ENCODE assay signal across 26 mouse cellular contexts in the genomic region with DNA sequence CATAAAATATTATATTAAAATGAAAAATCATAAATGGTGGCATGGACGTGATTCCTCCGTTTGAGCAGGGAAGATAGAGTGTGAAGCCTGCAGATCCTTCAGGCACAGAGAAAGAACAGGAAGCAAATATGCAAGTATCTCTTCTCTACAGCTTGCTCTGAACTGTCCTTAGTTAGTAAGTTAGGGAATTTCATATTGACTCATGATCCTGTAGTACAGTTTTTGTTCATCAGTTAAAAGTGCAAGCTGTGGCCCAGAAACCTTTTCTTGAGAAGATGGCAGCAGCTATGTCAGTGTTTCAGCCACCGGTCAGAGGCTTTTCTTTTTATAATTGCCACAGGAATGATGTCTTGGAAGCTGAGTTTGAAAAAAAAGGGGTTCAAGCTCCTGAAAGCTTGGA. TPM values are rescaled to one million over a fixed set of nuclear protein-coding genes. Genes with fewer than 3 reads are reported as not detected.
"Had no signal": no experiment of that assay in that cellular context is flagged by ENCODE, and none has a peak within 500 bp of the region (broad histone marks: within the 10 kb centered on the region; RNA-seq: fewer than 3 reads in every experiment).

No protein-coding gene starts in this region.

- H3K4me3 ChIP-seq: embryonic facial prominence, embryonic 10.5 days; embryonic facial prominence, embryonic 12.5 days; embryonic facial prominence, embryonic 13.5 days; embryonic facial prominence, embryonic 15.5 days; erythroblast, embryonic 14.5 days; forebrain, embryonic 10.5 days; forebrain, embryonic 12.5 days; forebrain, embryonic 13.5 days; forebrain, embryonic 15.5 days; gastrocnemius, adult 2 months; heart, adult 2 months had no signal

- H3K36me3 ChIP-seq: embryonic facial prominence, embryonic 10.5 days; embryonic facial prominence, embryonic 12.5 days; embryonic facial prominence, embryonic 13.5 days; embryonic facial prominence, embryonic 15.5 days; forebrain, embryonic 10.5 days; forebrain, embryonic 12.5 days; forebrain, embryonic 15.5 days had no signal

- H3K9me3 ChIP-seq: embryonic facial prominence, embryonic 10.5 days; embryonic facial prominence, embryonic 12.5 days; embryonic facial prominence, embryonic 13.5 days; embryonic facial prominence, embryonic 15.5 days; forebrain, embryonic 10.5 days; forebrain, embryonic 12.5 days; forebrain, embryonic 13.5 days; forebrain, embryonic 15.5 days had no signal

- H3K4me1 ChIP-seq: embryonic facial prominence, embryonic 13.5 days; embryonic facial prominence, embryonic 15.5 days had no signal

- H3K27ac ChIP-seq: embryonic facial prominence, embryonic 10.5 days; embryonic facial prominence, embryonic 12.5 days; embryonic facial prominence, embryonic 13.5 days; embryonic facial prominence, embryonic 15.5 days; forebrain, embryonic 10.5 days; forebrain, embryonic 12.5 days; forebrain, embryonic 13.5 days; forebrain, embryonic 15.5 days; gastrocnemius, adult 2 months; heart, adult 2 months had no signal

- DNase-seq: cerebellum, adult 8-10 months; cerebellum, adult 9-10 months; cerebellum, adult 9-11 months; cerebellum, postnatal 10 days; cerebellum, postnatal 14 days; cerebellum, postnatal 25 days; cerebellum, postnatal 36 days; embryo, embryonic 11 days; forebrain, postnatal 0 days; gastrocnemius, adult 2 months; gastrocnemius, postnatal 10 days; gastrocnemius, postnatal 14 days; gastrocnemius, postnatal 25 days; gastrocnemius, postnatal 36 days; heart, adult 18-20 months; heart, adult 2 months had no signal

- H3K9ac ChIP-seq: embryonic facial prominence, embryonic 12.5 days; embryonic facial prominence, embryonic 13.5 days; embryonic facial prominence, embryonic 15.5 days; forebrain, embryonic 12.5 days; forebrain, embryonic 13.5 days; forebrain, embryonic 15.5 days; forebrain, postnatal 0 days had no signal

- H3K27me3 ChIP-seq: embryonic facial prominence, embryonic 12.5 days; embryonic facial prominence, embryonic 13.5 days; embryonic facial prominence, embryonic 15.5 days; forebrain, embryonic 12.5 days; forebrain, embryonic 13.5 days; forebrain, embryonic 15.5 days had no signal

- H3K4me2 ChIP-seq: embryonic facial prominence, embryonic 12.5 days; embryonic facial prominence, embryonic 13.5 days; embryonic facial prominence, embryonic 15.5 days; forebrain, embryonic 12.5 days; forebrain, embryonic 13.5 days; forebrain, embryonic 15.5 days had no signal

RNA-seq across cellular contexts. Expression of gene Was, which starts 14.7 kb away (rescaled TPM):
- polyA plus RNA-seq: forebrain, embryonic 13.5 days; forebrain, embryonic 15.5 days; forebrain, embryonic 16.5 days had no signal
